Mouse (Mus musculus) embryo, embryonic 10.5 days (tissue): ENCODE results near the gene Osm.
A peak's percentile ranks its signal among the peaks of the same experiment; 100 is the strongest.

Source experiments
- DNase-seq: peaks from one replicate; pipeline ENCODE4 v3.0.0-alpha.2; 2015; ENCODE audit warnings: low spot score

Gene Osm

DNA sequence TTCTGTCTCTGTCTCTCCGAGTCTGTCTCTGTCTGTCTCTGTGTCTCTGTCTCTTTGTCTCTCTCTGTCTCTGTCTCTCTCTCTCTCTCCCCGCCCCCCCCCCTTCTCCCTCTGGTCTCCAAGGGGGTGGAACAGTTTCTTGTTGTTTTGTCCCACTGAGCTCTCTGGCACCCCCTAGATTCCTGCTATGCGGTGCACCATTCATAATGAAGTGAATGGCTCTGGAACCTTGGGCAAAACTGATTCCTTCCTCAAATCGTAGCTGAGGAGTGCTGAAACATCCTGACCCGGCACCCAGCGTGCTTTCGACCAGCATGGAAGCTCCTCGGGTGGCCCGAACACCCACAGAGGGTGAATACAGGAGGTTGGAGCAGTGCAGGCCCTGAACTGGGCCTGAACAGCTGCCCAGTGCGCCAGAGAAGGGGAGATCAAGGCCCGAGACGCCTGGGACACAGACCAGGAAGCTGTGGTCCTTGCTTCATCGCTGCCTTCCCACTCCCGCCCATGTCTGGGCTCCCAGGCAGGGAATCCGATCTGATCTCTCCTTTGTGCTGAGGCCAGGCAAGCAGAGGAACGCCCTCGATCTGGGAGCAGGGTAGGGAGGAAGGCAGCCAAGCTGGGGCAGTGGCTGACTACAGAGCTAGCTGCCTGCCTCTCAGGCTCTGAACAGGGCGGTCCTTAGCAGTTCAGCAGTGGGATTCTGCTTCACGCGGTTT lies 34.7 kb downstream of the Osm start:
- DNase-seq: peak; percentile 47

DNA sequence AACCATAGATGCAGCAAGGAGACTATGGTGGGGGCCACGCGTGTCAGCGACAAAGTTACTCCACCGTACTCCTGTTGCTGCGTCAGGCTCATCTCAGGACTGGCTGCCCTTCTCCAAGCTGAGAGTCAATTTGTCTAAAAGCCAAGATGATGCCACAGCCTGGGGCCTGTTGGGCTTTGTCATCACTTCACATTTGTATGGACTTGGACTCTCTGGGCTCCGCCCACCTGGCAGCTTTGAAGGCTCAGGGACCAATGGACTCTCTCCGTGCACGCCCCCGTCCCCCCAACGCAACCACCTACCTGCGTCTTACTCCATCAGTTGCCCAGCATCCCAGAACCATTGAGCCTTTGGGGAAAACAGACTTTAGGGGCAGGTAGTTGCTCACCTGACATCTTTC lies 35.3 kb downstream of the Osm start:
- no peak for DNase-seq

DNA sequence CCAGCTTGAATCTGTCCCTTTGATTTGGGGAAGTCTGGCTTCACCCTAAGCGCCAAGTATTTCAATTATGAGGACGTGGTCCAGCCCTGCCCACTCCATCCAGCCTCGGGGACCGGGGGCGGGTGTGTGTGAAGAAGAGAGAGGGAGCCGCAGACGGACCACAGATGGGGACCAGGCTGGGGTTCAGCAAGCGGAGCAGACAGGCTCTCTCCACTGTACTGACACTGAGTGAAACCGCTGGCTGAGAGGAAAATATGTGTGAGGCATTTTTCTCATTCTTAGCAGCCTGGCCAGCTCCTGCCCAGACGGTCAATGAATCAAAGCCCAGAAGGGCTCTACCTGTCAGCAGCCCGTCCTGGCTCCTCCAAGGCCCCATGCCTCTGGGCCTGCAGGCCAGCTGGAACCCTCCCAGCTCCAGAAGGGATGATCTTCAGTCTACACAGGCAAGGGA lies 40.2 kb downstream of the Osm start:
- no peak for DNase-seq

DNA sequence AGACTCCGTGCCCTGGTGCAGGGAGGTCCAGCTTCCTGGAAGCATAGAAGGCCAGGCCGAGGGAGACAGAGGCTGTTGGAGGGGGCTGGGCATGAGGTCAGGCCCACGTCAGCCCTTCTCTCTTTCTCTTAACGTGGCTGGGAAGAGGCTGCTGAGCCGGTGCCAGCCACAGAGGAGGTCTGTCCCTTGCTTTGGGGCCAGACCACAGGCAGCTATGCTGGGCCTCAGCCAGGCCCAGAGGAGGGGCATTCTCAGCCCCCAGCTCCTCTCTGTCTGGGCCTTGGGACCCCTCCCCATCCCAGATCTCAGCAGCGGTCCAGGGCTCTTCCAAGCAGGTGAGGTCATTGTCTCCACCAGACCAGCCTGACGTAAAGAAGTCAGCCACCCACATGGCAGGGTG lies 43.7 kb downstream of the Osm start:
- DNase-seq: no peak

DNA sequence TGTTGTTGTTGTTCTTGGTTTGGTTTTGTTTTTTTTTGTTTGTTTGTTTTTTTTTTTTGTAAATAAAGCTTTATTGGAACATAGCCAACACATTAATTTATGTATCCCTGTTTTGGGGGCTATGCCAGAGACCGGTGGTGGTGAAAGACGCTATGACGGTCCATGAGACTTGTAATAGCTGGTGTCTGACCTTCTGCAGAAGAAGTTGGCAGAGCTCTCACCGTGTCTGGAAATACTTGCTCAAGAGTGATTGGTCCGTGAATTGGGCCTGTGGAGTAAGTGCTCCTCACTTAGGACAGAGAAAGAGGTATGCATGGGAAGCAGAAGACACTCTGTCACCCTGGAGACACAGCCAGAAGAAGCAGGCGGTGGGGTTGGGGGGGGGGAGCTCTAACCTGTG lies 45.6 kb downstream of the Osm start:
- no peak for DNase-seq

DNA sequence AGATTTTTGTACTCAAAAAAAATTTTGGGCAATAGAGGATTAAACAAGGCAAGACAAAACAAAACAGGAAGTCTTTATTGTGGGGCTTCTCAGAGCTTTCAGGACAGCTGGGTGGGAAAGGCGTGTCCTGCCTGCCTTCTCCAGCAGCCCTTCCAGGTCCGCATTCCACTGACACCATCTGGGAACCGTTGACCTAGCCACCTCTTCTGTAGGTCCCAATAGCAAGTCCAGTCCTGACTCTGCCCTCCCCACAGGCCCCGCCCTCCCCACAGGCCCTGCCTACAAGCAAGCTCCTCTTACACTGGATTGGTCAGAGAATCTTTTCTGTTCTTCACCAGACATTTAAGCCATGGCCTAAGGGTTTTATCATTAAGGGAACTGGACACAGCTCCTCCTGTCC lies 47.4 kb downstream of the Osm start:
- DNase-seq: peak; percentile 83

DNA sequence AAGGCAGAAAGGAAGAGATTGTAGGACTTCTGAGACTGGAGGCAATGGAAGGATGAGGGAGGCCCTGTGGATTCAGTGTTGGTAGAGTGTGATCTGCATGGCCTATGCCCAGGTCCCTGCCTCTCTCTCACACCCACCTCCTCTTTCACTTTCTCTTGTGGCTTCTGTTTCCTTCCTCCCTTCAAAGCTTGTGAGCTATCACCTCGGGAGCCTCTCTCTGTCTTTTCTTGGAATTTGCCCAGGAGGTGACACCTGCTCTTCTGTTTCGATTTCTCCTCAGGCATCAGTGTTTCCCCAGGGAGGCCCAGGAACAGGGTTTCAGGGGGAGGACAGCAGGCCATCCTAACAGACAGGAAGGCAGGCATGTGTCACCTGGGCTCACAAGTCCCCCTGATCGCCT lies 53.1 kb downstream of the Osm start:
- no peak for DNase-seq
